Mouse (Mus musculus): ENCODE measurements at regions not wholly inside any gene's neighbourhood (a gene's known extent, or its start where the extent isn't known, plus 50 kb on each side); places are given as distances from the start of the nearest gene placed in this dataset.

GRCm38 (mm10) chr7:69142351-69142750 lies 393.3 kb upstream of the Arrdc4 start:
- TF ChIP-seq CTCF (IDR thresholded peaks at IDR 0.05; ENCODE audit: extremely low read depth, insufficient read depth, insufficient read length, insufficient replicate concordance) (no peak), POLR2A (IDR thresholded peaks at IDR 0.05; ENCODE audit: low read depth, low read length) (no peak)

Measured in spleen, adult 2 months (tissue).